Mouse (Mus musculus) bone marrow macrophage, adult 2 months (primary cell): ENCODE data around the gene Pde11a. TPM values are rescaled to one million over a fixed set of nuclear protein-coding genes. Genes with fewer than 3 reads are reported as not detected.
A peak's percentile ranks its signal among the peaks of the same experiment; 100 is the strongest.

Experiments used
- H3K27ac ChIP-seq: 2 replicates; pipeline ENCODE4 v1.5.1; 2012; ENCODE audit warnings: low read depth, low read length; ENCODE audit not compliant: insufficient read depth
- H3K4me1 ChIP-seq: 2 replicates; pipeline ENCODE4 v1.6.1; 2012; ENCODE audit warnings: low read length; ENCODE audit not compliant: control insufficient read depth, insufficient read depth
- H3K4me3 ChIP-seq: 2 replicates; pipeline ENCODE4 v1.5.1; 2012; ENCODE audit warnings: mild to moderate bottlenecking, low read length, moderate library complexity; ENCODE audit not compliant: insufficient read depth
- CTCF ChIP-seq: IDR thresholded peaks from 2 replicates; pipeline ENCODE4 v1.5.1; 2012; ENCODE audit warnings: low read depth, mild to moderate bottlenecking, low read length, moderate library complexity
- POLR2A ChIP-seq: IDR thresholded peaks from 2 replicates; pipeline ENCODE4 v1.6.1; 2012; ENCODE audit warnings: mild to moderate bottlenecking, low read depth, low read length, borderline replicate concordance
- polyA plus RNA-seq: library from polyadenylated mRNA; stranded (reverse); fragments of >200 nt; gene quantifications from 2 replicates; pipeline ENCODE4 v1.2.4, GENCODE M21; 2012; ENCODE audit not compliant: missing spikeins, insufficient read depth, insufficient read length

The Pde11a gene
- polyA plus RNA-seq, 1 experiment: not detected

DNA sequence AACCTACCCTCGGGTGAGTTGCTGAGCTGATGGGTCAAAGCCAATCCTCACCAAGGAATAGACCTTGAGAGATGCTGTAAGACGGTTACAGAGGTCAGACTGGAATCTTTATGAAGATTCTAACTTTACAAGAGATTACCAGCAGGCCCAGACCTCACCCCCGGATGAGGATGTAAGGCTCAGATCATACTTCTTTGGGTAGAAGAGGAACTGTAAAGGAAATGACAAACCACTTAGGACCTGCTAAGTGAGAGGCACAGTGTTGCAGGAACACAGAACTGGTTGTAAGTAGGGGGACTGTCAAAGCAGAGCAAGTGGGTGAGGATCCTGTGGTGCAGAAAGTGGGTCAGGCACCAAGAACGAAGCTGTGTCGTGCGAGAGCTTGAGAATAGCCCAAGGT, 119.0 kb downstream of the Pde11a start:
- H3K4me1 ChIP-seq: no peaks in the 10 kb centered on the region
- H3K27ac ChIP-seq: no peak overlapping the region
- H3K4me3 ChIP-seq: no peak overlapping the region
- no peak for TF ChIP-seq CTCF
- no peak for TF ChIP-seq POLR2A

DNA sequence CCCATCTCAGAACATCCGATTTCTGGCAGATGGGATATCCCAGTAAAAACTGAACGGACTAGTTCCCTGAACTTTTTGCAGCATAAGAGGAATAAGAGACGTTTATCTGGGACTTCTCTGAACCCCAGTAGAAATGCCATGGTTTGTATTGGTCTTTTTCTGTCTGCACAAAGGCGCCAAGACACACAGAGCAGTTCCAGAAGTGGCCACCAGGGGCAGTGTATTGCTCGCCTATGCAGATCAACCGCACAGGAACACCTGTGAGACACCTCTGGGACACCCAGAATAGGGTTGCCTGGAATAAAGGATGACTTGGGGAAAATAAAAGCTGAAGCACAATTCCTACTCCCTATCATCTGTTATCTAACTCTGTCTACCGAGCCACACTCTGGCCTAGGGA, 122.4 kb downstream of the Pde11a start:
- Histone ChIP-seq H3K4me3 (no peak overlapping the region), H3K27ac (no peak overlapping the region), H3K4me1 (no peaks in the 10 kb centered on the region)
- peak; percentile 45; the same call in 1 of the 2 replicates for TF ChIP-seq CTCF
- no peak for TF ChIP-seq POLR2A

DNA sequence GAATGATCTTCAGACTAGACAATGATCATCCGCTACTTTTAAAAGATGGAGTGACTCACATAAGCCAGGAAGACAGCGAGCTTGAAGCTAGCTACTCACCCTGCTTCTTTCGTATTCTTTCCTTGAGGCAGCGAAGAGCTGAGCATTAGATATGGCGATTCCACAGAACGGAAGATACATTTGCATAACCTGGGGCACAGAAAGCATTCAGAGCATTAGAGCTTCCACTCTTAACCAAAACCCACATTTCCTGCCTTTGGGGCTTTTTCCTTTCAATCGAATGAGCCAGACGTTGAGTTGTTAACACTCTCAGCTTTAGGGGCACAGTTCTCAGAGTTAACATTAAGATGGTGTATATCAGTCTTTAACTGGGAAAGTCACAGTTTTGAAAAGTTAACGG, 123.4 kb downstream of the Pde11a start:
- H3K4me1 ChIP-seq: no peaks in the 10 kb centered on the region
- TF ChIP-seq POLR2A (no peak), CTCF (no peak)
- no peak overlapping the region for H3K27ac ChIP-seq
- H3K4me3 ChIP-seq: no peak overlapping the region

DNA sequence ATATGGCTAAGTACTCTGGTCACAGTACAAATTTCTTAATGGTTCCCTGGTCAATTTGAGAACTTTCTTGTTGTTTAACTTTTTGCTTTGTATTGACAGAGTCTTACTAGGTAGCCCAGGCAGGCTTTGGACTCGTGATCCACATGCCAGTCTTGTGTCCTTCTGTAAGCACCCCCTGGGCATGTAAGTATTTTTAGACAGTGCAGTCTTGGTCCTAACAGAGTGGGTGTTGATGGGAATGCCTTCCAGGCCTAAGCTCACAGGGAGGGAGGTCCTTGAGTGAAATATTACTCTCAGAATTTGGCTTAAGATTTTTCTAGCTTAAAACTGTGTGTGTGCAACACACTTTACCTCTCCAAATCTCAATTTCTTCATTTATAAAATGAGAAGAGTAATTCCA, 153.4 kb downstream of the Pde11a start:
- no peak for TF ChIP-seq CTCF
- no peak for TF ChIP-seq POLR2A
- H3K4me1 ChIP-seq: no peaks in the 10 kb centered on the region
- no peak overlapping the region for H3K4me3 ChIP-seq

DNA sequence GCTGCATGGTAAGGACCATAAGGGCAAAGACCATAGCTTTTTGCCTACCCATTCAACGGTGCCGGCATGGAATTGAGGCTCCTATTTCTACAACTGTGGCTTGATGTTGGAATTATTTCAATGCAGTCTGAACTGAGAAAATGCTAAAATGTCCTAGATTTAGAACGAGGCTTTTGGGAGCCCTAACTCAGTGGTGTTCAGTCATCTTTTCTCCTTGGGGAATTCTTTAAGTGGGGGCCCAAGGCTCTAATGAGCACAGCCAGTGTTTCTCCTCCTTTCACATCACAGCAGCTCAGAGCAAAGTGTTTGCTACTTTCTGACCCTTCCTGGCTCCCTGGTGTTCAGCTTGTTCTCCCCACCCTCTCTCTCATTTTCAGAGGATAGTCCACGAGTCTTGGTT, 175.8 kb downstream of the Pde11a start:
- no peaks in the 10 kb centered on the region for H3K4me1 ChIP-seq
- TF ChIP-seq CTCF: no peak
- TF ChIP-seq POLR2A: no peak
- H3K4me3 ChIP-seq: no peak overlapping the region
- no peak overlapping the region for H3K27ac ChIP-seq

More for the DNA sequence above, 153.4 kb downstream of the Pde11a start:
- no peak overlapping the region for H3K27ac ChIP-seq

DNA sequence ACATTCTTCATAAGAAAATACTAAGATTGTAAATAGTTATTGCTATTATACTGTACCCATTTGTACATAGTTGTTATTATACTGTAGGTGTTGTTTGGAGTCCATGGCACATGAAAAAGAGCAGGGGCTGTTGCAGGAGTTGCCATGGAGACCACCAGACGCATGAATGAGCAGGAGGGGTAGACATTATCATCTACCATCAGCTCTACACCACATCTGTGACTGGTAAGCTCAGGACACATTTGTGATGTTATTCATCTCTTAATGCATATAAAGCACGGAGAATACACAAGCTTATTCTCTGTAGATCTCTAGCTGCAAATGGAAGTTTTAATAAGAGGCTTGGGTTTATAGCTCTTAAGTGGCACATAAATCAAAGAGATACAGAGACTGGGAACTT, 179.6 kb downstream of the Pde11a start:
- Histone ChIP-seq H3K4me3 (no peak overlapping the region), H3K4me1 (no peaks in the 10 kb centered on the region), H3K27ac (no peak overlapping the region)
- TF ChIP-seq POLR2A: no peak
- TF ChIP-seq CTCF: no peak

DNA sequence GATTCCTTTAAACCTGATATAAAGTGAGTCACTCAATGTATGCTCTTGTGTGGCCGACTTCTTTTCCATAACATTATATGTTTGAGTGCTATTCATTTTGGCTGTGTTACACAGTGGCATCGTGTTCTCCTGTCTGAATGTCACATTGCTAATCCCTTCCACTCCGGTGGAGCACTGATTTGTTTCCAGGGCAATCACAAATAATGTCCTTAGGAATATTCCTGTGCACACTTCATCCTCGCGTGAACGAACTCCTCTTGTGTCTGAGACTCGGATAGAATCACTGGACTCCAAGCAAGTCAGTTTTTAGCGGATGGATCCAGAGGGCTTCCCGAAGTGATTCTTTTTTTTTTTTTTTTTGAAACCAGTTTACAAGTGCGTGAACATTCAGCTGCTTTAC, 197.4 kb downstream of the Pde11a start:
- no peak overlapping the region for H3K4me3 ChIP-seq
- no peak for TF ChIP-seq CTCF

DNA sequence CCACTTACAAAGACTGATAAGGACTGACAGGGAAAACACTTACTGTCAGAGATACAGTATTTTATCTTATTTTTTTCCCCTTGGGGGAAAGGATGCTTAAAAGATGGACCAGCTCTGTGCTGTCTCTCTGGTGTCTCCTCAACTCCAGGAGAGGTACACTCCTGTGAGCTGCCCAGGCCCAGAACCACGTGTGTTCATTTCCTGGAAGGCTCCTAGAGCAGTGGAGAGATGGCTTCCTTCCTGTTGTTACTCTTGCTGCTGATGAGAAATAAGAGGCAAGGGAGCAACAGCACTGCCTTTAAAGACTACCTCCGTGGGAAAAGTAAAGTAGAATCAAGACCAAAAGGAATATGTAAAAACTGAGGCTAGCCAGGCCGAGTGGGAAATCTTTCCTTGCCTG, 205.6 kb downstream of the Pde11a start:
- H3K4me3 ChIP-seq: no peak overlapping the region

More for the DNA sequence above, 197.4 kb downstream of the Pde11a start:
- Histone ChIP-seq H3K27ac (no peak overlapping the region), H3K4me1 (no peaks in the 10 kb centered on the region)

DNA sequence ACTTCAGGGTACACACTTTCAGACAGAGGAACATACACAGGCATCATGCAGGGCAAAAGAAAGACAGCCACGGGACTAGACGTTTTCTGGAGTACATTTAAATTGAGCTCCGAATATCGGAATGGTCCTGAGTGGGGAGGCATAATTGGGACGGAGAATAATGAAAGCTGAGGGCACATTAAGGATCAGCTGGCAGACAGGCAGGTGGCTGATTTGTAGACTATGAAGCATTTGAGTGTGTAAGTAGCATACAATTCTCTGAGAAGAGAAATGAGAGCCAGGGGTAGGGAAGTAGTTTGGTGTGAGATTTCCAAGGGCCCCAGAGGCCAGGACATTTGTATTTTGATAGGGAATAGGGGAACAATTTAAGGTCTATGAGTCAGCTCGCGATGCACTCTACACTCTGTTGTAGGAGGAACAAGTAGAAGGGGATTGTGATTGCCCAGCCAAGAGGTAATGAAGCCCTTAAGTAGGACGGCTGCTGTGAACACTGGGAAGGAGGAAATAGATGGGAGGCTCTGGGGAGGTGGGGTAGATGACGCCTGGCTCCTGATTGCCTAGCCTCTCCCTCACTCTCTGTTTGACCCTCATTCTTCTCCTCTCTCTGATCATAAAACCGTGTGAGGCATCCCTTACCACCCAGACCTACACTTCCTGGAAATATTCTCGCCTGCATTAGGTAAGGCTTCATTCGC, 208.5 kb downstream of the Pde11a start:
- TF ChIP-seq CTCF: no peak
- TF ChIP-seq POLR2A: no peak
- Histone ChIP-seq H3K4me3 (no peak overlapping the region), H3K4me1 (peaks cover 9% of the 10 kb centered on the region), H3K27ac (no peak overlapping the region)

More for the DNA sequence above, 205.6 kb downstream of the Pde11a start:
- TF ChIP-seq CTCF (no peak), POLR2A (no peak)
- Histone ChIP-seq H3K4me1 (peaks cover 9% of the 10 kb centered on the region), H3K27ac (no peak overlapping the region)

DNA sequence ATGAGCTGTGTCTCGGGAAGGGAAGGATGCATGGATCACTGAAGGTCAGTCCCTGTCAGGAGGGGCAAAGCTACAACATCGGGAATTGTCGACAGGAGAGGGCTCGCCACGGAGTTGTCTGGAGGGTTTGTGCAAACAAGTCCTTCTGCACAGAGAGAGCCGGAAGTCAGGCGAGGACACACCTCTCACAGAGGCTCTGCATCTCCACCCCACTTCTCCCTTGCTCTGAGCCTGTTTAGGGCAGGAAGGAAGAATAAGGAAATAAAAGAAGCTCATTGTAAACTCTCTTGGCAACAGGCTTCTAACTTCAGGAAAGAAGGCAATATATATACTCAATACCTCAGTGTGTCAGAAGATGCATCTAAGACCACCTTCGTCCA, 209.5 kb downstream of the Pde11a start:
- Histone ChIP-seq H3K27ac (no peak overlapping the region), H3K4me1 (peaks cover 9% of the 10 kb centered on the region), H3K4me3 (no peak overlapping the region)
- TF ChIP-seq POLR2A (no peak), CTCF (no peak)
